Mouse (Mus musculus) testis, adult 2 months (tissue): ENCODE measurements at regions not wholly inside any gene's neighbourhood (a gene's known extent, or its start where the extent isn't known, plus 50 kb on each side); places are given as distances from the start of the nearest gene placed in this dataset.

Source experiments
- CTCF ChIP-seq: fragments of 200-500 bp; IDR thresholded peaks from 2 replicates; pipeline ENCODE4 v1.5.1; 2012; ENCODE audit warnings: low read depth, mild to moderate bottlenecking, inconsistent platforms, low read length, moderate library complexity; ENCODE audit not compliant: control insufficient read depth, insufficient read depth, insufficient replicate concordance
- POLR2A ChIP-seq: fragments of 200-500 bp; IDR thresholded peaks from 2 replicates; pipeline ENCODE4 v1.6.1; 2012; ENCODE audit warnings: low read depth, mild to moderate bottlenecking, inconsistent platforms, low read length, moderate library complexity; ENCODE audit not compliant: control insufficient read depth

DNA sequence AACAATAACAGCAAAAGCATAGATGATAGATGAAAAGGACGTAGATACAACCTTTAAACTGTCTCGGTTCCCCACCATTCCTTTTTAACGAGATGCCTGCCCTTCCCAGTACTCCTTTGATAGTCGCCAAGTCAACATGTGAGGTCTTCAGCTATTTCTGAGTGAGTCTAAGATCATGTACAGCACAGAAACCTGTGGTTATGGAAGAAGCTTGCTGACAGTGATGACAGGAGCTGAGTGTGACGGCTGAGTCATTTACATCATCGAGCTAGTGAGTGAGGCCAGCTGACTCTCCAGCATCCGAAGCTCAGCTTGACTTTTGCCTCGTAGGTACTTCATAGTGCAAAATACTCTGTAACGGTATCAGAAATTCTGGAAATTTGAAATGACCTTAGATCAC is 160.1 kb upstream of the Mast4 start:
- TF ChIP-seq CTCF = no peak
- TF ChIP-seq POLR2A = no peak
